Mouse (Mus musculus) 416B (cell line): ENCODE measurements around the gene 4930523C07Rik.

Source experiments
- DNase-seq: peaks from one replicate; pipeline ENCODE4 v3.0.0; 2011; ENCODE audit warnings: low read depth

4930523C07Rik gene

DNA sequence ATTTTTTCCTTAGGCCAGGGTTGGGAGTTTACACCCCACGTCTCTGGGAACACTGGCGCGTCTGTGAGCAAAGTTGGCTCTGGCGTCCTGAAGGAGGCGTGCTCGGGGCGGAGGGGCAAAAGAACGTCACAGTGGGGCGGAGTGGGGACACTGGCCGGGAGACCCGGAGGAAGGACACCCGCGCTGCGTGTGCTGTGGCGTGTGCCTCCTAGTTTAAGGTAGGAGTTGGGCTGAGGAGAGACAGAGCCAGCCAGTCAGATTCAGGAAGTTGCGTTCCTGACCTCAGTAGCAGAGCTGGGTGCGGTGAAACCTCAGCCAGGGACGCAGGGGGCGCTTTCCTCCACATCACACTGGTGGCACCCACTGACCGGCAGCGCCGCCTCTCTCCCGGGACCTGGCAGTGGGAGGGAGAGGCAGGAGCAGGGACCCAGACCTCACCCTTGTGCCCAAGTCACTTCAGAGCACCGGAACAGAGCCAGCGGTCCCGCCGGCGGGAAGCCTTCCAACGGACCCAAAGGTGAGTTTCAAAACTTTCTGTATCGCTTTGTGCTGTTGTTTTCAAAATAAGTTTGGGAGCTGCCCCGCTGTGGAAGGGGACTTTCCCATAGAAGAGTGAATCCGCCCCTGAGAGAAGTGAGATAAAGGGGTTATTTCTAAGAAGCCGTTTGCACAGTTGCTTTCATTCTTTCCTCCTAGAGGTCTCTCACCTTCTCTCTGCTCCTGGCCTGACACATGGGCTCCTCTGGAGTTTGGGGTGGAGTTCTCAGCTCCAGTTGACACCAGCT is at the start of gene 4930523C07Rik:
Gene 4930523C07Rik, plus strand, starts transcription at position 146 of the 785 bp plus-strand sequence.
- no peak for DNase-seq

DNA sequence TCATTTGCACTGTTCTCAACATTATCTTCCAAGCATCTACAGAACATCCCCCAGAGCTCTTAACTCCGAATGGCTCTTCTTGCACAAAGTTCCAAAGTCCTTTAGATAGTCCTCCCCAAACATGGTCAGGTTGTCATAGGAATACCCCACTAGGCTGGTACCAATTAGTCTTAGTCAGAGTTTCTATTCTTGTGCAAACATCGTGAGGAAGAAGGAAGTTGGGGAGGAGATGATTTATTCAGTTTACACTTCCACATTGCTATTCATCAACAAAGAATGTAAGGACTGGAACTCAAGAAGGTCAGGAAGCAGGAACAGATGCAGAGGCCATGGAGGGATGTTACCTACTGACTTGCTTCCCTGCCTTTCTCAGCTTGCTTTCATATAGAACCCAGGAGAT is 46.9 kb upstream of the 4930523C07Rik start:
- no peak for DNase-seq

DNA sequence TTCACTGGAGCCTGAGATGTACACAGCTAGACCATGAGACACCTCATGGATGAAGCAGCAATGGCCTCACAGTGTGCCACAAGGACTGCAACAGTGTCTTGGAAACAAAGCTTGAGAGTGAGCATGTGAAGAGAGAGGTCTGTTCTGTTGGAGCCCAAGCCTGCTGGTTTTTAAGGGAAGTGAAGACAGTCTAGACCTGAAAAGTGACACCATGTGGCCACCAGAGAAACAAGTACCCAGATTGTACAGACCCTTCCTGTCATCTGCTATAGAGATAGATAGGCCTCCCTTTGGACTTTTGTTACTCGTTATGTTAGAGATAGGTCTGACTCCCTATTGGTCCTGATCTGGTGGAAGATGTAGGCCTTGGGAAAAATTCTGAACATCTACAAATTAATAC is 45.8 kb upstream of the 4930523C07Rik start:
- peak; percentile 3 for DNase-seq

DNA sequence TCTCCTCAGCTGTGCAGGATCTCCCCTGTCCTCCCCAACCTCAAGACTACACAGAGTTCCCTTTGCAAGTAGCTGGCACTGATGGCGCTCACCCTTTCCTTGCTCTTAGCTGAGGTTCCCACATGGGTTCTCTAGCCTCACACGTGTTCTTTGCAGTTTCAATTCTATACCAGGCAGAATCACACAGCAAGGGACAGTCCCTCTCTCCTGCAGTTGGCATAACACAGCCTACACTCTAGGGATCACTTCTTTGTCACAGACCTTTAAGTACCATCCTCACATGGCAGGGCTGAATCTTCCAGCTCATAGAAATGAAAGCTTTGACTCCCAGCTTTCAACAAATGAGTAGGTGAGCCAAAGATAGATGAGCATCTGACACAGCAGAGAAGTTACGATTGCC is 45.0 kb upstream of the 4930523C07Rik start:
- no peak for DNase-seq

DNA sequence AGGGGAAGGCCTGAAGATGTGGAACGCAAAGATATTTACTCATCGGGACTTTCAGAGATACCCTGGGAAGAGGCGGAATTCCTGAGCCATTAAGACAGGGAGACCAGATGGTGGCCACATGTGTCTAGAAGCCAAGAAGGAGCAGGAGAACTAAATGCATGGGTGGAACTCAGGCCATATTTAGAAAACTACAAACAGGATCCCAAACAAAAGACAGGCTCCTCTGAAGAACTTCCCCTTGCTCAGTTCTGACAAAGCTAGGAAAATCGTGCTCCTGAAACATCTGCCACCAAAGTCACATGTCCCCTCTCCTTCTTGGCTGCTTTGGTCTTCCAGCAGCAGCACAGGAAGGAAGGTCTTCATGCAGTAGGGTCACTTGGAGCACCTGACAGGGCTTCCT is 38.9 kb upstream of the 4930523C07Rik start:
- DNase-seq = no peak

DNA sequence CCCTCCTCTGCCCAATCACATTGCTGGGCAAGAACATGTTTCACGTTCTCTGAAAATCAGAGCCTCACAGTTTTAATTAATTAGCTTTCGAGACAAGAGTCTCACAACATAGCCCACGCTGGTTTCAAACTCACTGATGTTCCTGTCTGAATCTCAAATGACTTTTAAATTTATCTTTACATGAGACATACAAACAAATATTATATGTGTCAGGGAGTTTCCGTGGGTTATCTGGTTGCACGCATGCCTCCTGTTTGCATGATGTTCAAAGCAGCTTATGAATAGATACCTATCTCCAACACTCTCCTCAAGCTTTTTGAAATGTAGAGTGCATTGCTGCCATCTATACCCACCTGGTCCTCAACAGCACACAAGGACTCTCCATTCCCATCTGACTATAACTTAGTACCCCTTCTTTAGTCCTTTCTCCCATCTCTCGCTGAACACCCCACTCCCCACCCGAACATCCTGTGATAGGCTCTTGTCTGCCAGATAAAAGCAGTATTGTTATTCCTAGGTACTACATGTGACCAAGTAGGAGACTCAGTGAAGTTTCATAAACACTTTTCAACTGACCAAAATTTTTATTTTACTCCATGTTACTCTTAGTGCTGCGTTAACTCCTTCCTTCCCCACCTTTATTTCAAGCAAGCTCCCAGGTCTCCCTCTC is 37.1 kb upstream of the 4930523C07Rik start:
- DNase-seq = no peak

DNA sequence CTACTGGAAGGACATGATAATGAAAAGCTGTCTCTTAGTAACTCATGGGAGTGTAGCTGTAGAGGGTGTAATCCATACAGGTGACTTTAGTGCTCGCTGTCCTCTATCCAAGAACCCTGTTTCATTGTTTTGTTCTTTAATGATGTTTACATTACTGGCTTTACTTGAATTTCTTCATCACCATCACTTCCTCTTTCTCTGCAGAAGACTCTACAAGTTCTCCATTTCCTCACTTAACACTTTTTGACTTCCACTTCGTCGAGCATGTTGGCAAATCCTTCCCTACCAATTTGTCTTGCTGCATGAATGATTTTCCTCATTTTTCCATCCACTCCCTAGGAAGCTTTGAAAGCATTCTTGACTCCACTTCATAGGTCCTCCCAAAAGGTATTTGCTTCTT is 31.1 kb upstream of the 4930523C07Rik start:
- peak; percentile 11 for DNase-seq

DNA sequence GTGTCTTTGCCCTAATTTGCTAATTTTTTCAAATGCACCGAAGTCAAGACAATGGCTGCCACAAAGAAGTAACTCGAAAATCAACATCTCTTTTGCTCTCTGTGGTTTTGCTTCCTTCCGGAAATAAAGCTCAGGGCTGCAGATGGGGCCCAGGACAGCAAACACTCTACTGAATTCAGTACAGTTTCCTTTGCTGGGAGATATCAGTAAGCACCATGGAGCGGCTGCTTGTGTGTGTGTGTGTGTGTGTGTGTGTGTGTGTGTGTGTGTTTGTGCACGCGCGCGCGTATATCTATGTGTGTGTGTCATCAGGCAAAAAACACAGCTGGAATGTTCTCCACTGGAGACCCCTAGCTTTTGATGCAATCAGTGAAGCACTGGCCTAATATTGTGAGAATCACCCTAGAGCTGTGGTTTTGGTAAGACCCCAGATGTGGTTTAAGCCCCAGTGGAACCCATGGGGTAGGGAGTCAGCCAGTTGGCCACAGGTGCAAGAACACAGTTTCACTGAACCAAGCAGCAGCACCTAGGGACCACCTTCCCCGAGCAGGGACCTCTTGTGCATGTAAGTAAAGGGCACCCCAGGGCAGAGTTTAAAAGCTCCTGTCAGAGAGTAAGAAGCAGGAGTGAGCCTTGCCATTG is 19.7 kb upstream of the 4930523C07Rik start:
- peak; percentile 71 for DNase-seq

DNA sequence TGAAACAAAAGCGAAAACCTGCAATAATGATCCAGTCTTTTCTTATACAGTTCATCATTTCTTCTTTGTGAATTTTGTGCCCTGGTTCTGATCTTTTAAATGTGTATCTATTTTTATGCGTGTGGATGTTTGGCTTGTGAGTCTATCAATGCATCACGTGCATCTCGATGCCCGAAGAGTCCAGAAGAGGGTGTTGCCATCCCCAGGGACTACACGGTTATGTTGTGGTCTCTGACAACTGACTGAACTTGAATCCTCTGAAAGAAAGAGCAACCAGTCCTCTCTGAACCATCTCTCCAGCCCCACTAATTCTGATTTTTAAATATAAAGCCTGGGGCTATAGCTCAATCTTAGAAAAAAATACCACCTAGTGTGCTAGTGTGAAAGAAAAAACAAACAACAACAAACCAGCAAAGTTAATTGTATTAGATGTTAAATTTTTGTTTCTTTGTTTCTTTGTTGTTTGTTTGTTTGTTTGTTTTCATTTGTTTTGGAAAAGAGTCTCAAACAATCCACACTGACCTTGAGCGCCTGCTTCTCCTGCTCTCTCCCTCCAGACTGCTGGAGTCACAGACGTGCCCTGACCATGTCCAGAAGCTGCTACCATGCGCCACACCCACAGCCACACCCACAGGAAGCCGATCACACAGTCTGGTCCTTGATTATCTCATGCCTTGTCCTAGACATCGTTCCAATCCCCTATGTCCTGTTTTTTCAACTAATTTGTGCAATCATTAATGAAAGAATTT is 18.9 kb upstream of the 4930523C07Rik start:
- DNase-seq = peak; percentile 31

DNA sequence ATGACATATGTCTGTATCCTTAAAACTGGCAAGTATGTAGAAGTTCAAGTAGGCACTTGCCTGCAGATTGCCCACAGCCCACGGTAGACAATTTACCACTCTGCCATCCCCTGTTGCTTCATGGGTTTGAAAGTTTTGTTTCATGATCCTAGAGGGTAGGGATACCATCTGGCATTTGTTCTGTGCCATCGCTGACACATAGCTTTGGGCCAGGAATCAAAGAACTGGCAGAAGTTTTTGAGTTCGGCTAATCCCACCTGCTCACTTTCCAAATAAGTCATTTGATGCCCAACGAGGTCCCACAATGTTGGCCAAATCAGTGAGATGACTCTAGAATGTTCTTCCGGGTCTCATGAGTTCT is 18.3 kb upstream of the 4930523C07Rik start:
- no peak for DNase-seq

DNA sequence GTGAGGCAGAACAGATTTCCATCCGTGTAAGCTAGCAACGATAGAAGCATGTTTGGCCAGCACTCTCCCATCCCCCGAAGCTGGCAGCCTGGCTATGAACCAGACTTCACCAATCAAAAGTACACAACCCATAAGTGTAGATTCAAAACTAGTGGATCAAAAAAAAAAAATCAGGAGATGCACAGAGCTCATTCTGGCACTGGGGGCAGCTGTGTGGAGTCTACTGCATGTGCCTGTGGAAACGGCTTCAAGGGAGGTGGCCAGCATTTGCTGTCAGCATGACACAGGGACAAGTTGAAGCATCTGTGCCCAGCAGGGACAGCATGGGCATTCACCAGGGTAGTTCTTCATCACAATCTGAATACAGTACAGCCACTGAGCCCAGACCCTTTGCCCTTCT is 16.2 kb upstream of the 4930523C07Rik start:
- DNase-seq = no peak

DNA sequence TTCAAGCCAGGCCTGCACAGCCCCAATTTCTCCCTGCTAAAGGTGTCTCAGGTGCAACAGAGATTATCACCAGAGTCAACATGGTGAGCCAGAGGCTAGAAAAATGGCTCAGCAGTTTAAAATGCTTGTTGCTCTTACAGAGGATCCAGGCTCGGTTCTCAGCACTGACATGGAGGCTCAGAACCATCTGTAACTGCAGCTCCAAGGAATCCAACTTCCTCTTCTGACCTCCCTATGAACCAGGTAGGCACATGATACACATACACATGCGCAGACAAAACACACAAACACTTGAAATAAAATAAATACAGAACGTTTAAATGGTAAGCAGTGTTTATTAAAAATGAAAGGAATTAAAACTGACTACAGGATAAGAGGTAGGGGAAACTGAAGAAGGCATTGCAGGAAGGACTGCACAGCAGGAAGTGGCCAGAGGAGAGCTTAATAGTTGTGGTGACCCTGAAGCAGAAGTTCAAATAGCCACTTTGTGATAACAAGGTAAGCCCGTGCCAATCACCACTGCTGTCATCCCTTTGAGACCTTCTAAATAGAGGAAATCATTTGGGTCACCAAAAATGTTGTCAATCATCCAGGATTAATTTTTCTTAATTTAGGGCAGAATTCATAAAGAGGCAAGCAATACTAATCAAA is 10.1 kb upstream of the 4930523C07Rik start:
- DNase-seq = peak; percentile 46

DNA sequence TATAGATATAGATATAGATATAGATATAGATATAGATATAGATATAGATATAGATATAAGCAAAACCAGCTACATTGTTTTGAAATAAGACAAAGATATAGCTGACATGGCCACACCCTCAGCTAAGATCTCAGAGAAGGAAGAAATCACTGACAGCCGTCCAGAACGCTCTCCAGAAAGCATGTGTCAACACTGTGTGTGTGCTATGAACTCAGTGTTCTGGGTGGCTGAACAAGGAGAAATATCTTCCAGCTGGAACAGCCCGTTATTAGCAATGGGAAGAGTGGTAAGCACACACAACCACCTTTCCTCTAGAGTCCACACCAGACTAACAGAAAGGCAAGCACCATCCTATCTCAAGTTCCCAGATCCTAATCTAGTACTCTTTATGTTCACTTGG is 8.6 kb upstream of the 4930523C07Rik start:
- no peak for DNase-seq

DNA sequence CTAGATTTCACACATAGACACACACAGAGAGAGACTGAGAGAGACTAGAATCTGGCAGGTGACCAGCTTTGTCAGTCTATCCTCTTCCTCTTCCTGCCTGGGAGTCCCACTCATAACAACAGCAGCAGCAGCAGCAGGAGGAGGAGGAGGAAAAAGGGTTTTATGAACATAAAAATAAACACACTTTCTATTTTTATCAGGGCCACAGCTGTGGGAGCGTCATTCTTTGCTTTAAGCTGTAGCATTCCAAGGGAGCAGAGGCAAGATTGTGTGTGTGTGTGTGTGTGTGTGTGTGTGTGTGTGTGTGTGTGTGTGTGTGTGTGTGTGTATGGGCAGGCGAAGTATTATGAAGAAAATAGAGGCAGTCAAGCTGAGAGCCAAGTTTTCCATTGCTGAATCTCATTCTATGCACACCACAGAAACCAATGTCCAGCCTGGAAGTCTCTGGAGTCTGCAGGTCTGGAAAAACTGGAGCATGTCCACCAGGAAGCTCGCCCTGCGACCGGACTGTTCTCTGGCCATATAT is 7.1 kb upstream of the 4930523C07Rik start:
- peak; percentile 25 for DNase-seq

DNA sequence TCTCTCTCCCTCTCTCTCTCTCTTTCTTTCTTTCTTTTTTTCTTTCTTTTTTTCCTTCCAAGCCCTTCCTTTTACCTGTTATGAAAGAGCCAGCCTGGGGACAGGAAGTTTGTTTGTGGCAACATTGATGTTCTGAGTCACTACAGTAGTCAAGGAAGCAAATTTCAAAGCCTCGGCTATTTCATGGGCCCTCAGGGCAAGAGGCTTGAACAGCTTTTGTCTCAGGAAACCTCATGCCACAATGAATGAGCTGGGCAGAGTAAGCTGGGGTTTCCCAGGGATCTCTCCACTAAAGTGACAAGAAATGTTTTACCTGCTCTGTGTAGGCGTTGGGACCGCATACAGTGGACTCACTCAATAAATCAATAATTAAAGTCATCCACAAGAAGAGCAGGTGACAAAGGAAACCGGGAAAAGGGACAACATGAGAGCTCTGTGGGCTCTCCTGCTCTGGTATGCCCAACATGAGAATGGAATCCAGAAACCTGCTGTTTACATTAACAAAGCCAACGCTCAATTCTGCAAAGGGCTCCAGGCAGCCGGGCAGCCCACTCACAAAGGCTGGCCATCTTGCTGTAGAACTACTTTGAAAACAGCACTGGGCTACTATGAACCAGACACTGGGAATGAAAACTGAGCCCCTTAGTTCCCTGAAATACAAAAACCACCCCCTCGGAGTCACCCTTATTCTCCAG is 4.1 kb upstream of the 4930523C07Rik start:
- DNase-seq = peak; percentile 67

DNA sequence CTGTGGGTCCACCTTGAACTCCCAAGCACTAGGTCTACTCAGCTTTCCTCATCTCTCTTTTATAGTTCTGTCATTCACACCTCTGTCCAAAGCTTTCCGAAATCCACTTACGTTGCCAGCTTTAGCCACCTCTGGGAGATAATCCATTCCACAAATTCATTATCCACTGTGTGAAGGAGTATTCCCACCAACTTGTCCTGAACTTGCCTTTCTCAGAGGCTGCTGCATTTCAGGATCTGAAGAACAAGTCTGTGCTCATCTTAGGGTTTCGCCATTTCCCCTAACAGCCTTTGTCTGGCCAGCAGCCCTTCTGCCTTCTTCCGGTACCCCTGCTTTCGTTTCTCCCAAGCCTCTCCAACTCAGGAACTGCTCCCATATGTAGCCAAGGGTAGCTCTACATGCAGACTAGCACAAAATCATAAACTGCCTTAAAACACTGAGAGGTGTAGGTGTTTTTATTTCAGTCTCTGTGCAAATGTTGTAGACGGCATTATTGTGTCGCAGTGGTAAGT is 2.9 kb upstream of the 4930523C07Rik start:
- no peak for DNase-seq

DNA sequence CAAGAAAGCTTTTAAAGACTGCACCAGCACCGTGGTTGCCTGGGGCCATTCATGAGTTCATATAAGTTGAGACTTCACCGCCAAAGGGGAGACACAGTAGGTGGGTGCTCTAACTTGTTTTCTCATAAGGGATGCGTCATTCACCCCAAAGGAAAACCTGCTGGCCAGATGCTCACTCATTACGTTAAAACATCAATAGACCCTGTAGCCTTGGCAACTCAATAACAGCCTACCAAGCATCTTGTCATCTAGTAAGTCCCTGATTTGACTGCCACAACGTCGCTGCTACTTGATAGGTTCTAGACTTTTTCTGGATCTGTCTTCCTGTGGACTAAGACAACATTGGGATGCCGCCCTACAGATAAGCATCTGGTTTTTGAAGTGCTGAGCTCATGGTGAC is 1.8 kb upstream of the 4930523C07Rik start:
- DNase-seq = no peak

DNA sequence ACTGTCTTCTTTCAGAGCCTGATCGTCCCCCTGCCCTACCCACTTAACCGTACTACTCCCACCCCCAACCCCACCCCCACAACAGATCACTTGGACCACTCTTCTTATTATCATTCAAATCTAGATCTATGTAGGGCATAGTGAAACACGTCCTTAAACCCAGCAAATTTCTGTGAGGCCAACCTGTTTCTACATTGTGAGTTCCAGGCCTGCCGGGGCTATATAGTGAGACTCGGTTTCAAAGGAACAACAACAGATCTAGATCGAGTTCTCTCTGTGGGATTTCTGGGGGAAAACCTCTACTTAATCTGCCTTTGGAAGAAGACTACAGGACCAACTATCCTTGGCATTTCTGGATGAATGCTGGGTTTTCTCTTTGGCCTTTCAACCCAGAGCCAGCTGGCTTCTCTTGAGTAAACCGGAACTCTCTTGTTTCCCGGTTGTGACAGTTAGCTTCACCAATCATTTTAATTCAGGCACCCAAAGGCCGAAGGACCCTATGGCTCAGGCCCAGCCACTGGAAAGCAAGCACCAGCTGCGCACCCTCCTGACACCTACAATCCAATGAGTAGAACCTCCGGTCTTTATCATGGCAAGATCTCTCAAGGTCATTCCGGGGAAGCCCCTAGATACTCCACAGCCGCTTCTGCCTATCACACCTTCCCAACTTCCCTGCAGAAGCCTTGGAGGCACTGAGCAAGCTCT is 759 bp upstream of the 4930523C07Rik start:
- DNase-seq = no peak

DNA sequence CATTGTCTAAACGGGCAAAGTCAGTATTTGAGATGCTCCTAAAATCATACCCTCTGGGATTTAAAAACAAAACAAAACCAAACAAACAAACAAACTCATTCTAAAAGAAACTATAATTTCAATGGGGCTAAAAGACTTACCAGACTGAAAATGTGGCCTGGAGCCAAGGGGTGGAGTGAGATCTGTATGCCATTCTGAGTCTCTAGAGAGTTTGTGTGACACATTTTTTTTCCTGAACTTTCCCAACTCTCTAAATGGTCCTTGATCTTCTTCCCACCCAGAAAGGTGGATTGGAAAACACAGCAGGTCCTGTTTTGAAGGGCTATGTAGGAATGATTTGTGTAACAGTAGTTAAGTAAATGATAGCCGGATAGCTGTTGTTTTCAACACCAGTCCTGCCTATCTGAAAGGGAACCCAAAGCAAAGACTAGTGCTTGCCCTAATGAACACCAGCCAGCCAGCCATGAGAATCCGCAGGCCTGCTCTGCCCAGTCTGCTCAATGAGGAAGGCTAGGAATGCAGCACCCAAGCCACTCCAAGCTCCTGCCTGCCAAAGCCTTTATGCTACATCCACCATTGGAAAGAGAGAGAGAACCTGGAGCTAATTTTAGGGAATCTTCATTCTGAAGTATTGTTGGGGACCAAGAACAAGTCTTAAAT is 1.0 kb downstream of the 4930523C07Rik start:
- DNase-seq = no peak

DNA sequence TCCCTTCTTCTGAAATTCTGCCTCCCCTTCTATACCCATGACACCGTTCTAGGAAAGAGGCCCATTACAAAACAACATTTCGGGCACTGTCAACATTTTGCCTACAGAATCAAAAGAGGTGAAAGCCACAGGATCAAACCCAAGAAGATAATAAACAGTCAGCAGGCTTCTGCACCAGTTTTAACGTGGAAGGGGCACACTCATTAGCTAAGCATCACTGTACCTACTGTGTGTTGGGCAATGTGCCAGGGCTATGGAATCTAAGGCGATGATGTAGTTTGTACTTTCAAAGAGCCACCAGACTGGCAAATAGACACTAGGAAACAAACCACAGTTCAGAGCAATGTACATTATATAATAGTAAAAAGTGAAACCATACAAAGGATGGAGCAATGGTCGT is 1.8 kb downstream of the 4930523C07Rik start:
- no peak for DNase-seq
